Mouse (Mus musculus): Measurements from ENCODE around the gene Brd4. TPM values are rescaled to one million over a fixed set of nuclear protein-coding genes. Genes with fewer than 3 reads are reported as not detected.

Gene Brd4
- total and polyA plus RNA-seq, 3 experiments: 12.3 to 91.4 TPM; not detected in 1

GRCm38 (mm10) chr17:32169518-32170225, 114.8 kb downstream of the Brd4 start (continued):
- peak; percentile 87 for TF ChIP-seq GABPA (IDR thresholded peaks at IDR 0.05; ENCODE audit: low read depth, low read length)
- TF ChIP-seq SMC3 (IDR thresholded peaks at IDR 0.05; ENCODE audit: low read depth, low read length): 0 out of 2 replicates have a peak, but pooled peaks have one; percentile 4
- TF ChIP-seq ZMIZ1 (IDR thresholded peaks at IDR 0.05; ENCODE audit: low read depth, low read length): no peak

- Histone ChIP-seq H3K27ac (ENCODE audit: control insufficient read depth, low read depth, low read length) (no peak within 1 kb of the TSS), H3K4me1 (ENCODE audit: control insufficient read depth in 1 of 2, insufficient read depth in 2 of 2, low read length in 2 of 2) (peaks cover 15 to 38% of the 10 kb centered on the region in 2 experiments), H3K9ac (ENCODE audit: control insufficient read depth, low read depth, low read length, poor library complexity, severe bottlenecking) (no peak within 1 kb of the TSS), H3K9me3 (replicated peaks; ENCODE audit: insufficient read depth, low read length) (no peaks in the 10 kb centered on the region), H3K4me3 (ENCODE audit: control insufficient read depth in 1 of 2, insufficient read depth in 1 of 2, low read depth in 2 of 2, low read length in 2 of 2) (no peak within 1 kb of the TSS), H3K79me2 (ENCODE audit: control insufficient read depth, insufficient read depth, low read length, poor library complexity) (no peaks in the 10 kb centered on the region), H3K27me3 (ENCODE audit: control insufficient read depth in 1 of 2, insufficient read depth in 2 of 2, low read length in 2 of 2) (no peaks in the 10 kb centered on the region), H3K36me3 (ENCODE audit: control insufficient read depth in 1 of 2, insufficient read depth in 2 of 2, low read length in 2 of 2) (peaks cover 0 to 27% of the 10 kb centered on the region in 2 experiments; a peak in 2 of 4 replicates)
- TF ChIP-seq CHD1 (IDR thresholded peaks at IDR 0.05; ENCODE audit: low read depth, low read length): no peak
- TF ChIP-seq MYC (IDR thresholded peaks at IDR 0.05; ENCODE audit: low read depth, low read length): no peak
- TF ChIP-seq ZNF384 (IDR thresholded peaks at IDR 0.05; ENCODE audit: low read depth, low read length): no peak
- TF ChIP-seq MAX (IDR thresholded peaks at IDR 0.05; ENCODE audit: low read length): no peak
- no peak for TF ChIP-seq UBTF (IDR thresholded peaks at IDR 0.05; ENCODE audit: borderline replicate concordance, insufficient read depth, low read depth, low read length)
- no peak for TF ChIP-seq ELF1 (IDR thresholded peaks at IDR 0.05; ENCODE audit: low read depth, low read length)
- no peak for DNase-seq (ENCODE audit: low read depth, low spot score)
Observed at GRCm38 (mm10) chr17:32166687-32167086, 117.8 kb downstream of the Brd4 start, which contains the start of gene Notch3. Gene Notch3 (minus strand): TSS chr17:32166852.

DNA sequence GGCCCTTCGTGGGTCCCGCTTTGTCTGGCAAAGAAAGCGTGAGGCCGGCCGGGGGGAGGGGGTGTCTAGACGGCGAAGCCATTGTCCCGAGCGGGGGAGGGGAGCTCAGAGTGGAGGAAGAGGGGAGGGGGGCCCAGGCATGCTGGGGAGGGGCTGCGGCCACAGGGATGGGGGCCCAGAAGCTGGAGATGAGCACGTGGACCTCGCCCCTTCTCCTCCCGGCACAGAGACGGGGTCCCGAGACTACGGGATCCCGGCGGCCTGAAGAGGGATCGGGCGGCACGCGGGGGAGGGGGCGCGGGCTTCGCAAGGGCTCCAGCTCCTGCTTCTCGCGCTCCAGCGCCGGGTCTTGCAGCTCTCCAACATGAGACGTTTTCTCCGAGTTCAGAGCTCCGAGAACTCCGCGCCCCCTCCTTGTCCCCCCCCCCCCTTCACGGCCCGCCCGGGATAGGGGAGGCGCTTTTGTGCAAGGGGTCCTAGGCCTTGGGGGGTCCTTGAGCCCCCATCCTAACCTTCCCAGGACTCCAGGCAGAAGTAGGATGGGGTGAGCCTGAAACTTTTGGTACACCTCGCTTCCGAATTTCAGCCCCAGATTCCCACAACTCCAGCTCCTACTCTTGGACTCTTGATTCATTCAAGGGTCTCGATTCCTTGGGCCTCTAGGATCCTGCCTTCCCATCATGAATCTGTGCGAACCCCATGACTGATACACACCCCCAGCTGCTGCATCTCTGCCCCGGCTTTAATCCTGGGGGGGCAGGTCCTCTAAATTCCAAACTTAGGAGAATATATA, 118.5 kb downstream of the Brd4 start:
- Histone ChIP-seq H3K27me3 (ENCODE audit: control insufficient read depth in 1 of 2, insufficient read depth in 2 of 2, low read length in 2 of 2) (no peaks in the 10 kb centered on the region), H3K79me2 (ENCODE audit: control insufficient read depth, insufficient read depth, low read length, poor library complexity) (no peaks in the 10 kb centered on the region), H3K4me3 (ENCODE audit: control insufficient read depth in 1 of 2, insufficient read depth in 1 of 2, low read depth in 2 of 2, low read length in 2 of 2) (no peak overlapping the region), H3K4me1 (ENCODE audit: control insufficient read depth in 1 of 2, insufficient read depth in 2 of 2, low read length in 2 of 2) (peaks cover 17 to 42% of the 10 kb centered on the region in 2 experiments), H3K9ac (ENCODE audit: control insufficient read depth, low read depth, low read length, poor library complexity, severe bottlenecking) (no peak overlapping the region), H3K36me3 (ENCODE audit: control insufficient read depth in 1 of 2, insufficient read depth in 2 of 2, low read length in 2 of 2) (peaks cover 0 to 30% of the 10 kb centered on the region in 2 experiments; a peak in 2 of 4 replicates), H3K27ac (ENCODE audit: control insufficient read depth, low read depth, low read length) (no peak overlapping the region), H3K9me3 (replicated peaks; ENCODE audit: insufficient read depth, low read length) (no peaks in the 10 kb centered on the region)
- no peak for DNase-seq (ENCODE audit: low read depth, low spot score)
- TF ChIP-seq MAX (IDR thresholded peaks at IDR 0.05; ENCODE audit: low read length) (no peak), JUND (IDR thresholded peaks at IDR 0.05; ENCODE audit: low read depth, low read length) (no peak), MYC (IDR thresholded peaks at IDR 0.05; ENCODE audit: low read depth, low read length) (no peak), KAT2A (conservative IDR thresholded peaks at IDR 0.05; ENCODE audit: low read depth, low read length) (no peak), ZNF384 (IDR thresholded peaks at IDR 0.05; ENCODE audit: low read depth, low read length) (no peak), NELFE (IDR thresholded peaks at IDR 0.05; ENCODE audit: low read depth, low read length) (no peak), POLR2AphosphoS5 (IDR thresholded peaks at IDR 0.05; ENCODE audit: borderline replicate concordance, low read depth, low read length) (no peak), MXI1 (IDR thresholded peaks at IDR 0.05; ENCODE audit: low read depth, low read length) (no peak), ZC3H11A (IDR thresholded peaks at IDR 0.05; ENCODE audit: low read depth, low read length) (no peak), MEF2A (IDR thresholded peaks at IDR 0.05; ENCODE audit: extremely low read depth, insufficient replicate concordance, low read depth, low read length, poor library complexity, severe bottlenecking) (no peak), BHLHE40 (IDR thresholded peaks at IDR 0.05; ENCODE audit: borderline replicate concordance, low read depth, low read length) (no peak), SMC3 (IDR thresholded peaks at IDR 0.05; ENCODE audit: low read depth, low read length) (no peak)

Data from MEL (cell line).